Mouse (Mus musculus) olfactory bulb, adult 2 months (tissue): ENCODE measurements around the gene Ostf1.

ENCODE experiments used
- CTCF ChIP-seq: fragments of 200-500 bp; IDR thresholded peaks from 2 replicates; pipeline ENCODE4 v1.5.1; 2012; ENCODE audit warnings: low read depth, mild to moderate bottlenecking, low read length, moderate library complexity; ENCODE audit not compliant: insufficient read depth
- POLR2A ChIP-seq: fragments of 200-500 bp; IDR thresholded peaks from 2 replicates; pipeline ENCODE4 v1.6.1; 2012; ENCODE audit warnings: mild to moderate bottlenecking, low read depth, low read length, moderate library complexity; ENCODE audit not compliant: insufficient read depth

DNA sequence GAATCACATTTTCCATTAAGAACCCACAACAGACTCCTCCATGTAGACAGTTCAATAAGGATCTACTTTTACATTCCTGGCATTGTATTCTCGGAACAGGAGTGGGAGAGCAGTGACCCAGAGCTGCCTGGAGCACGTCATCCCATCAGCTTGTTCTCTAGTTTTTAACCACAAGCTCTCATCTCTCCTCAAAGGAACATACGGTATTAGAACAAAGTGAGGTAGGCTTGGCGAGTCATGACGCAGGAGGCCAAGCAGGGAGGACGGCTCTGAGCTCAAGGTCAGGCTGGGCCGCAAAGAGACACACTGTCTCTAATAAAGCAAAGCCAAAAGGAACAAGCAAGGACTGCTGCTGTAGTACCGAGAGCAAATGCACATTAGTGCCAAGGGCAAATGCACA, 32.6 kb downstream of the Ostf1 start:
- TF ChIP-seq CTCF (no peak), POLR2A (no peak)
